Mouse (Mus musculus): Measurements from ENCODE around the gene Fn1. TPM values are rescaled to one million over a fixed set of nuclear protein-coding genes. Genes with fewer than 3 reads are reported as not detected.

Fn1 gene
- polyA plus RNA-seq, 1 experiment from 2014 or later = 74.2 TPM

GRCm38 (mm10) chr1:71609057-71609775, 43.8 kb downstream of the Fn1 start:
- Histone ChIP-seq H3K27me3 (ENCODE audit: control insufficient read depth, insufficient read depth, low read length) (no peaks in the 10 kb centered on the region), H3K9me3 (ENCODE audit: control insufficient read depth, low read length) (no peaks in the 10 kb centered on the region), H3K9ac (ENCODE audit: low read length) (no peak overlapping the region), H3K36me3 (ENCODE audit: control insufficient read depth, insufficient read depth, low read length) (peaks cover 12% of the 10 kb centered on the region), H3K4me1 (replicated peaks; ENCODE audit: control insufficient read depth, insufficient read depth) (no peaks in the 10 kb centered on the region), H3K4me2 (replicated peaks; ENCODE audit: low read depth) (no peak overlapping the region), H3K27ac (replicated peaks) (no peak overlapping the region), H3K4me3 (ENCODE audit: low read depth, low read length) (no peak overlapping the region)
- 96% methylated on average over 37 of the region's 37 CpGs for WGBS
- TF ChIP-seq CTCF (IDR thresholded peaks at IDR 0.05; ENCODE audit: low read depth) (no peak), EP300 (optimal IDR thresholded peaks at IDR 0.05) (no peak)
- DNase-seq (ENCODE audit: low spot score) (no peak), ATAC-seq (ENCODE audit: low FRiP score, low TSS enrichment) (no peak)

DNA sequence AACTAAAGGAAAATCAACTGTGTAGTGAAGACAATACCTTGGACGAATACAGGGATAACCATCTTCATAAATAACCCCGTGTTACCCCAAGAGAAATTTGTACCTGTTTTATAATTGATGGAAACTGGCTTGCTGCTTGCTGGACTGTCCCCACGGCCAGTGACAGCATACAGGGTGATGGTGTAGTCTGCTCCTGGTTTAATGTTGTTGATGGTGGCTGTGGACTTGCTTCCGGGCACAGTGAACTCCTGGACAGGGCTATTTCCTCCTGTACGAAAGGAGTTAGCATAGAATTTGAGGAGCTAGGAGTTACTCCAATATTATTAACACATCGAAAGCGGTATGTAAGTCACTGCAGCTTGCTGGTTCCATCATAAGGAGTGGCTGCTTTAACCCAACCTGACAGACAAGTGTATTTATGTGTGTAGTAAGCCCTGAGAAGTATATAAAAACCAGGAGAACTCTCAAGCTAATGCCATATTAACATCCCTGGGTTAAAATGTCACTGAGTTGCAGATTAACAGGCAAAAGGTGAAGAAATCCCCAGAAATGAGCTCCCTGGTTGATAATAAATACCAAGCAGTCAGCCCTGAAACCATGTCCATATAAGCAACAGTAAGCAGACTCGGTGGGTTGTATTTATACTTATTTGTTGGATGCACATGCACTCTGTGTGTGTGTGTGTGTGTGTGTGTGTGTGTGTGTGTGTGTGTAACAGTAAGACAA, 46.2 kb downstream of the Fn1 start:
- DNase-seq (ENCODE audit: low spot score) (no peak), ATAC-seq (ENCODE audit: low FRiP score, low TSS enrichment) (no peak)
- Histone ChIP-seq H3K36me3 (ENCODE audit: control insufficient read depth, insufficient read depth, low read length) (peaks cover 14% of the 10 kb centered on the region; the same call in 1 of the 2 replicates), H3K4me2 (replicated peaks; ENCODE audit: low read depth) (no peak overlapping the region), H3K4me1 (replicated peaks; ENCODE audit: control insufficient read depth, insufficient read depth) (no peaks in the 10 kb centered on the region), H3K9ac (ENCODE audit: low read length) (no peak overlapping the region), H3K9me3 (ENCODE audit: control insufficient read depth, low read length) (no peaks in the 10 kb centered on the region), H3K27ac (replicated peaks) (no peak overlapping the region), H3K4me3 (ENCODE audit: low read depth, low read length) (no peak overlapping the region), H3K27me3 (ENCODE audit: control insufficient read depth, insufficient read depth, low read length) (no peaks in the 10 kb centered on the region)
- TF ChIP-seq EP300 (optimal IDR thresholded peaks at IDR 0.05) (no peak), CTCF (IDR thresholded peaks at IDR 0.05; ENCODE audit: low read depth) (no peak)
- 93% methylated on average over 8 of the region's 8 CpGs for WGBS

GRCm38 (mm10) chr1:71605751-71606150, 47.2 kb downstream of the Fn1 start:
- H3K4me2 ChIP-seq (replicated peaks; ENCODE audit: low read depth) = no peak overlapping the region
- H3K27me3 ChIP-seq (ENCODE audit: control insufficient read depth, insufficient read depth, low read length) = no peaks in the 10 kb centered on the region
- H3K4me3 ChIP-seq (ENCODE audit: low read depth, low read length) = no peak overlapping the region
- no peaks in the 10 kb centered on the region for H3K9me3 ChIP-seq (ENCODE audit: control insufficient read depth, low read length)
- DNase-seq (ENCODE audit: low spot score) (no peak), ATAC-seq (ENCODE audit: low FRiP score, low TSS enrichment) (no peak)
- WGBS = 89% methylated on average over 2 of the region's 2 CpGs
- H3K27ac ChIP-seq (replicated peaks) = no peak overlapping the region
- H3K9ac ChIP-seq (ENCODE audit: low read length) = no peak overlapping the region
- peaks cover 12% of the 10 kb centered on the region; the same call in 1 of the 2 replicates for H3K36me3 ChIP-seq (ENCODE audit: control insufficient read depth, insufficient read depth, low read length)
- H3K4me1 ChIP-seq (replicated peaks; ENCODE audit: control insufficient read depth, insufficient read depth) = no peaks in the 10 kb centered on the region
- TF ChIP-seq CTCF (IDR thresholded peaks at IDR 0.05; ENCODE audit: low read depth) (no peak), EP300 (optimal IDR thresholded peaks at IDR 0.05) (no peak)

GRCm38 (mm10) chr1:71595365-71595764, 57.6 kb downstream of the Fn1 start:
- ATAC-seq (ENCODE audit: low FRiP score, low TSS enrichment) (no peak), DNase-seq (ENCODE audit: low spot score) (no peak)
- Histone ChIP-seq H3K4me1 (replicated peaks; ENCODE audit: control insufficient read depth, insufficient read depth) (no peaks in the 10 kb centered on the region), H3K36me3 (ENCODE audit: control insufficient read depth, insufficient read depth, low read length) (peaks cover 18% of the 10 kb centered on the region), H3K27me3 (ENCODE audit: control insufficient read depth, insufficient read depth, low read length) (no peaks in the 10 kb centered on the region), H3K4me2 (replicated peaks; ENCODE audit: low read depth) (no peak overlapping the region), H3K27ac (replicated peaks) (no peak overlapping the region), H3K4me3 (ENCODE audit: low read depth, low read length) (no peak overlapping the region), H3K9me3 (ENCODE audit: control insufficient read depth, low read length) (no peaks in the 10 kb centered on the region), H3K9ac (ENCODE audit: low read length) (no peak overlapping the region)
- TF ChIP-seq EP300 (optimal IDR thresholded peaks at IDR 0.05) = no peak
- TF ChIP-seq CTCF (IDR thresholded peaks at IDR 0.05; ENCODE audit: low read depth) = no peak
- WGBS = 81% methylated on average over 4 of the region's 4 CpGs

DNA sequence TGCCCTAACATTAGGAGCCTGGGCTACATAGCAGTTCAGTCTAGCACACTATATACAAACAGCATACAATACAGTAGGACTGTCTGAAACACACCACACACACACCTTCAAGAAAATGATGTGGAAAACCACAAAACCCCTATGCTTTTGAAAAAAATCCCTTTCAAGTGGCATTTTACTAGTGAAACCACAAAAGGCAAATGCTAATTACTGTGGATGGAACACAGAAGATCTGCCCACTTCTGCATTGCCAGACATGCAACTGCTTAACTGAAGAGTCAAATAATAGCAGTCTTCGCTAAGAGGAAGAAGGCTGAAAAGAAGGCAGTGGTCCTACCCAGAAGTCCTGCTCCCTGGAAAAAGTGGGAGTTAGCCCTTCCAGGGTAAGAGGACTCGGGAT, 58.7 kb downstream of the Fn1 start:
- Histone ChIP-seq H3K4me1 (replicated peaks; ENCODE audit: control insufficient read depth, insufficient read depth) (no peaks in the 10 kb centered on the region), H3K4me3 (ENCODE audit: low read depth, low read length) (no peak overlapping the region), H3K4me2 (replicated peaks; ENCODE audit: low read depth) (no peak overlapping the region), H3K9ac (ENCODE audit: low read length) (no peak overlapping the region), H3K27me3 (ENCODE audit: control insufficient read depth, insufficient read depth, low read length) (no peaks in the 10 kb centered on the region), H3K9me3 (ENCODE audit: control insufficient read depth, low read length) (no peaks in the 10 kb centered on the region), H3K27ac (replicated peaks) (no peak overlapping the region), H3K36me3 (ENCODE audit: control insufficient read depth, insufficient read depth, low read length) (peaks cover 15% of the 10 kb centered on the region)
- WGBS = 83% methylated on average over 2 of the region's 2 CpGs
- DNase-seq (ENCODE audit: low spot score) (no peak), ATAC-seq (ENCODE audit: low FRiP score, low TSS enrichment) (no peak)
- TF ChIP-seq EP300 (optimal IDR thresholded peaks at IDR 0.05) = no peak
- no peak for TF ChIP-seq CTCF (IDR thresholded peaks at IDR 0.05; ENCODE audit: low read depth)

DNA sequence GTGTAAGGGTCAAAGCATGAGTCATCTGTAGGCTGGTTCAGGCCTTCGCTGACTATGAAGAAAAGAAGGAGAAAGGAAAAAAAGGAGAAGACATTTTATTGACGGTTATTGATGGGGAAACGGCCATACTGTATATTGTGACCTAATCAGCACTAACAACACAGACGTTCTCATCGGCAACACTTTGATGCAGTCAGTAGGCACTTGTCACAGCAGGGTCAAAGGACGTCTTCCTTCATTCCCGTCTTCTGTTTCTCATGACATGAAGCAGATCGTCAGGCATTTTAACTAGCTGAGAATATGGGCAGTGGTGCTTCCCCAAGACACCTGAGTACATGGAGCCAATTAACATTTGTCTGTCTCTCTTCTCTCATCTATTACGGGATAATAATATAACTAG, 59.8 kb downstream of the Fn1 start:
- no peak overlapping the region for H3K4me2 ChIP-seq (replicated peaks; ENCODE audit: low read depth)
- no peak overlapping the region for H3K27ac ChIP-seq (replicated peaks)
- no peak overlapping the region for H3K4me3 ChIP-seq (ENCODE audit: low read depth, low read length)
- H3K27me3 ChIP-seq (ENCODE audit: control insufficient read depth, insufficient read depth, low read length) = no peaks in the 10 kb centered on the region
- no peak for ATAC-seq (ENCODE audit: low FRiP score, low TSS enrichment)
- H3K9me3 ChIP-seq (ENCODE audit: control insufficient read depth, low read length) = no peaks in the 10 kb centered on the region
- no peaks in the 10 kb centered on the region for H3K4me1 ChIP-seq (replicated peaks; ENCODE audit: control insufficient read depth, insufficient read depth)
- peaks cover 15% of the 10 kb centered on the region for H3K36me3 ChIP-seq (ENCODE audit: control insufficient read depth, insufficient read depth, low read length)
- WGBS = 93% methylated on average over 9 of the region's 9 CpGs
- no peak for TF ChIP-seq CTCF (IDR thresholded peaks at IDR 0.05; ENCODE audit: low read depth)
- TF ChIP-seq EP300 (optimal IDR thresholded peaks at IDR 0.05) = no peak
- H3K9ac ChIP-seq (ENCODE audit: low read length) = no peak overlapping the region
- no peak for DNase-seq (ENCODE audit: low spot score)
